Mouse (Mus musculus): ENCODE measurements around the gene Defb30. TPM values are rescaled to one million over a fixed set of nuclear protein-coding genes. Genes with fewer than 3 reads are reported as not detected.

Gene Defb30
- total RNA-seq, 2 experiments from 2014 or later = not detected

Other genes starting within 250 kb of the Defb30 start
- 10 to 100 TPM; 11.3 to 11.8 TPM for gene Wdfy2, start 212.3 kb downstream of the Defb30 start, total RNA-seq (2021)
- gene Defb48, start 65.5 kb downstream of the Defb30 start, total RNA-seq (2021) = not detected
- gene Defb47, start 51.9 kb downstream of the Defb30 start, total RNA-seq (2021) = not detected
- not detected for gene Defb43, start 38.2 kb downstream of the Defb30 start, total RNA-seq (2021)
- gene Defb42, start 3.0 kb downstream of the Defb30 start, total RNA-seq (2021) = not detected

Data from left cerebral cortex, postnatal 10 days (tissue).